Mouse (Mus musculus): ENCODE data around the gene Ubr3.
A peak's percentile ranks its signal among the peaks of the same experiment; 100 is the strongest.

Ubr3 gene

GRCm38 (mm10) chr2:70031472-70031871, 134.4 kb downstream of the Ubr3 start:
- DNase-seq (ENCODE audit: low read depth, low spot score), result no peak

GRCm38 (mm10) chr2:70034895-70035294, 137.8 kb downstream of the Ubr3 start:
- no peak for DNase-seq (ENCODE audit: low read depth, low spot score)

GRCm38 (mm10) chr2:70035358-70035757, 138.3 kb downstream of the Ubr3 start:
- no peak for DNase-seq (ENCODE audit: low read depth, low spot score)

GRCm38 (mm10) chr2:70037221-70037620, 140.2 kb downstream of the Ubr3 start:
- DNase-seq (ENCODE audit: low read depth, low spot score), result no peak

- no peak for DNase-seq (ENCODE audit: low read depth, low spot score)
Observed at GRCm38 (mm10) chr2:70038752-70039151, 141.7 kb downstream of the Ubr3 start, which contains the start of gene Myo3b. TSS of gene Myo3b (plus strand) at chr2:70039126.

GRCm38 (mm10) chr2:70044466-70044865, 147.4 kb downstream of the Ubr3 start:
- DNase-seq (ENCODE audit: low read depth, low spot score), result no peak

GRCm38 (mm10) chr2:70047868-70048267, 150.8 kb downstream of the Ubr3 start:
- DNase-seq (ENCODE audit: low read depth, low spot score), result no peak

- DNase-seq (ENCODE audit: low read depth, low spot score), result no peak
Observed at GRCm38 (mm10) chr2:70053803-70054202, 156.8 kb downstream of the Ubr3 start.

- no peak for DNase-seq (ENCODE audit: low read depth, low spot score)
Observed at GRCm38 (mm10) chr2:70058201-70058600, 161.2 kb downstream of the Ubr3 start.

- DNase-seq (ENCODE audit: low read depth, low spot score), result peak; percentile 51
Observed at GRCm38 (mm10) chr2:70060359-70061345, 163.6 kb downstream of the Ubr3 start.

GRCm38 (mm10) chr2:70065116-70065515, 168.1 kb downstream of the Ubr3 start:
- DNase-seq (ENCODE audit: low read depth, low spot score), result no peak

GRCm38 (mm10) chr2:70065729-70066300, 168.8 kb downstream of the Ubr3 start:
- DNase-seq (ENCODE audit: low read depth, low spot score), result no peak

- DNase-seq (ENCODE audit: low read depth, low spot score), result no peak
Observed at GRCm38 (mm10) chr2:70066338-70067022, 169.4 kb downstream of the Ubr3 start.

GRCm38 (mm10) chr2:70069861-70070260, 172.8 kb downstream of the Ubr3 start:
- DNase-seq (ENCODE audit: low read depth, low spot score), result no peak
